Mouse (Mus musculus): Measurements from ENCODE around the gene Amdhd2.

Gene Amdhd2

GRCm38 (mm10) chr17:24197032-24197824, 33.7 kb upstream of the Amdhd2 start:
- DNase-seq (ENCODE audit: low read depth), result no peak

- no peak for DNase-seq (ENCODE audit: low read depth)
Measured at GRCm38 (mm10) chr17:24195349-24195748, 31.8 kb upstream of the Amdhd2 start.

GRCm38 (mm10) chr17:24193769-24194168, 30.2 kb upstream of the Amdhd2 start:
- DNase-seq (ENCODE audit: low read depth), result no peak

DNA sequence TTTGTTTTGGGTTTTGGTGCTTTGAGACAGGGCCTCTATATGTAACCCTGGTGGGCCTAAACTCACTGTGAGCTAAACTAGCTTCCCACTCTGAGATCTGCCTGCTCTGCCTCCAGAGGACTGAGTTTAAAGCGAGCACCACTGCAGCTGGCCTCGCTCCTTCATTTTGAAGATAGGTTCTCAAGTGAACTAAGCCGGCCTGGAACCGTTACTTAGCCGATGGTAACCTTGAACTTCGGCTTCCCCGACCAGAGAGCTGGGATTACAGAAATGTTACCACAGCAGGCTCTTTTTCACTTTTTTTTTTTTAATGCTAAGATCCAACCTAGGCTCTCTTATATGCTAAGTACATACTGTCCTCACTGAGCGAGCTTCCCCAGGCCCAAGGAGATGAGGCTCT, 29.7 kb upstream of the Amdhd2 start:
- DNase-seq (ENCODE audit: low read depth), result no peak

DNA sequence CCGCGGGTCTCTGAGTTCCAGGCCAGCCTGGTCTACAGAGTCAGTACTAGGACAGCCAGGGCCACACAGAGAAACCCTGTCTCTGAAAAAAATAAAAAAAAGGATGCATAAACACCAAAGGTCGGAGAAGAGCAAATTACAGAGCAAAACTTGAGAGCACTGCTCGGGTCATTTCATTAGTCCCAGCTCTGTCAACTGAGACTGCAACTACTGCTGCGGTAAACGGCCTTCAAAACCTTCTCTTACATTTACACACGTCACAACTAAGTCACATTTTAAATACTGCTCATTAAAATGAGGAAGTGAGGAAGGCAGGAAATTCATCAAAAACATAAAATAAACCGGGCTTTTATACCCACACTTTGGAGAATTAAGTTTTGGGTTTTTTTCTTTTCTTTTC, 29.3 kb upstream of the Amdhd2 start:
- DNase-seq (ENCODE audit: low read depth), result no peak

GRCm38 (mm10) chr17:24191481-24191880, 27.9 kb upstream of the Amdhd2 start:
- peak; percentile 47 for DNase-seq (ENCODE audit: low read depth)

DNA sequence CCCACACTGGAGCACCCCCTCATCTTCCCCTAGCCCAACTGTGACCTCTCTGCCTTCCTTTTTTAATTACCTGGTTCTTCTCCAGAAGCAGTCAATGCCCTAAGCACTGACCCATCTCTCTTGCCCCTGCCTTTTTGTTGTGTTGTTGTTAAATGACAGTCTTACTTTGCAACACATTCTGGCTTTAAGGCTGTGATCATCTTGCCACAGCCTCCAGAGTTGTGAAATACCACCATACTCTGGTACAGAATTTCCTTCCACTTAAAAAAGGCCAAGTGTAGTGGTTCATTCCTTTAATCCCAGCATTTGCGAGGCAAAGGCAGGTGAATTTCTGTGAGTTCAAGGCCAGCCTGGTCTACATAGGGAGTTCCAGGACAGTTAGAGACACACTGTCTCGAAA, 27.4 kb upstream of the Amdhd2 start:
- peak; percentile 55 for DNase-seq (ENCODE audit: low read depth)

DNA sequence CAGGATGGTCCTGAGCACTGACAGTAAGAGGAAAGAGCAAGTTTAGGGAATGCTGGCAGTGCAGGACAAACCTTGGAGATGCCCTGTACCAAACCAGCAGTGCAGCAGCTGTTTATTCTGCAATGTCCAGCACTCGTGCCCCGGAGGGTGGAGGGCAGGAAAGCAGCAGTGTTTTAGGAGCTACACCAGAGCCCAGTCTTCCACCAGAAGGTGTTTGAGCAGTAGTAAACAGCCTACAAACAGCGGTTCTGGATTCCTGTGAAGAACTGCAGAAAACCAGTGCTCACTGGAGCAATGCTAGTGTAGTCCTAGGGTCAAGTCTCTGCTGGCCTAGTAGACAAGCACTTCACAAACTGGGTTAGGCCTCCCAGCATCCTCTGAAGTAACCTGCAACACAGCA, 10.7 kb upstream of the Amdhd2 start:
- no peak for DNase-seq (ENCODE audit: low read depth)

- peak; percentile 84 for DNase-seq (ENCODE audit: low read depth)
Measured at GRCm38 (mm10) chr17:24173423-24173822, 9.9 kb upstream of the Amdhd2 start.

GRCm38 (mm10) chr17:24171738-24172137, 8.2 kb upstream of the Amdhd2 start:
- no peak for DNase-seq (ENCODE audit: low read depth)

- peak; percentile 27 for DNase-seq (ENCODE audit: low read depth)
Measured at GRCm38 (mm10) chr17:24170729-24171128, 7.2 kb upstream of the Amdhd2 start.

- DNase-seq (ENCODE audit: low read depth), result no peak
Measured at GRCm38 (mm10) chr17:24170125-24170524, 6.6 kb upstream of the Amdhd2 start.

GRCm38 (mm10) chr17:24169317-24170065, 5.9 kb upstream of the Amdhd2 start, which contains the start of gene Atp6v0c:
Gene Atp6v0c (minus strand): TSS chr17:24169702.
- peak; percentile 94 for DNase-seq (ENCODE audit: low read depth)

DNA sequence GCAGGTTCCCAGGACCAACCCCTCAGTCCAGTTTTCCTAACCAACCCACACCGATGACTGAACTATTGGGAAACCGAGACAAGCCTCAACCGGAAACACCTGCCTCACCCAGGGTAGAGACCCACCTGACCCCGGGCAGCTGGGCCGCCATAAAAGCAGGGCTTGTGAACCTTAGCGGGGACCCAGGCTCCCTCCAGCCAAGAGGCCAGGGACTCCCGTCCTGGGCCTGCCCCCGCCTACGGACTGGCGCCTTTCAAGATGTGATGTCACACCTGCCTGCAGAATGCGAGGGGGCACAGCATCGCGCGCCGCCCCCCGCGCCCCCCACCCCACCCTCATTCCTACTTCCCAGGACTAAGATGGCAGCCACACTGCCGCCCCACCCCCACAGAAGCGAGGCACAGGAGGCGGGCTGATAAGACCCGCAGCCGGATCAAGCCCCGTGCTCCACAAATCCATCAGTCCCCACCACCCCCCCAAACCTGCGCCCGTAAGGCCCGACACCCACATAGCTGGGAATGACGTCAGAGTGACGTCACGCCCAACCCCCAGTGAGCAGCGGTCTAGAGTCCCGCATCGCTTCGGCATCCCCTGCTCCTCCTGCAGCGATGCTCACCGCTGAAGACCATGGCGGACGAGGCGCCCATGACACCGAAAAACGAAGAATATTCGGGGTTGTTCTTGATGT, 5.2 kb upstream of the Amdhd2 start:
- peak; percentile 75 for DNase-seq (ENCODE audit: low read depth)

DNA sequence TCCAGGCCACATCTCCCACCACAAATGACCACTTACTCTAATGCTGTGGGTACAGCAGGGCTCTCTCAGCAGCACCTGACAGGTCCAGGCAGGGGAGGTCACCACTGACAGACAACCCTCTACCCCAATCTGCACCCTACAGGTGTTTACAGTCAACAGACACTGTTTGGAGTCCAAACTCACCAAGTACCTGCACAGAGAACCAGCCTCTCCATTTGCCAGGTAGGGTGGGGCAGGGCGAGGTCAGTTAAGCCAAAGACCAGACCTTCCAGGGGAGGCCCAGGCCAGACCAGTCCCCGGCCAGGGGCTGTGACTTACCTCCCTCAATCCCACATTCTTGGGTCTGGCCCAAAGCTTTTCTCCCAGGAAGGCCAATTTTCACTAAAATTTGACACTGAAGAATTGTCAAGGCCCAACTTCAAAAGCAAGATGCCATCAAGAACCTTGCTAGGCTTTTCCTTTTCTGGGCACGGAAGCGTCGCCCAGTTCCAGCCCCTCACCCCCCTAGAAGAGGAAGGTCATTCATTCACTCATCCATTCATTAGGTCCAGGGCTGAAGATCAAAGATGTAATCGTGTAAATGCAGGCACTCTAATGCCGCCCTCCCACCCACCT, 4.4 kb upstream of the Amdhd2 start:
- no peak for DNase-seq (ENCODE audit: low read depth)

- DNase-seq (ENCODE audit: low read depth), result peak; percentile 73
Measured at GRCm38 (mm10) chr17:24167120-24167519, 3.6 kb upstream of the Amdhd2 start.

GRCm38 (mm10) chr17:24164566-24165259, 1.1 kb upstream of the Amdhd2 start:
- DNase-seq (ENCODE audit: low read depth), result no peak

GRCm38 (mm10) chr17:24162584-24163175, 886 bp downstream of the Amdhd2 start:
- peak; percentile 85 for DNase-seq (ENCODE audit: low read depth)

DNA sequence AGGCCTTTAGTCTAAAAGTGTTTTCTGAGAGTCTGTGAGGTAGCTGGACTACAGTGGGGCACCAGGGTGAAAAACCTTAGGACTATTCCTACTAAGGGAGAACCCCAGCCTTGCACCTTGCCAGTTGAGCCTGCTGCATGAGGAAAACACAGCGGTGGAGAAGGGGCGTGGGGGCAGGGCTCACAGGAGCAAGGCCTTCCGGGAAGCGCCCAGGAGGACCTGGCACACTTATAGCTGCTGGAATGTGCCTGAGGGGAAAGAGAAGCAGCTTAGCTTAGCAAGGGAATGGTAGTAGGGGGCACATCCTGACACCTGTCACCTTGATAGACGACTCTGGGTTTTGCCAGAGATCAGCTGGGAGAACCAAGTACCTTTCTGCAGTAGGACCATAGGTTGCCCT, 2.1 kb downstream of the Amdhd2 start:
- no peak for DNase-seq (ENCODE audit: low read depth)

DNA sequence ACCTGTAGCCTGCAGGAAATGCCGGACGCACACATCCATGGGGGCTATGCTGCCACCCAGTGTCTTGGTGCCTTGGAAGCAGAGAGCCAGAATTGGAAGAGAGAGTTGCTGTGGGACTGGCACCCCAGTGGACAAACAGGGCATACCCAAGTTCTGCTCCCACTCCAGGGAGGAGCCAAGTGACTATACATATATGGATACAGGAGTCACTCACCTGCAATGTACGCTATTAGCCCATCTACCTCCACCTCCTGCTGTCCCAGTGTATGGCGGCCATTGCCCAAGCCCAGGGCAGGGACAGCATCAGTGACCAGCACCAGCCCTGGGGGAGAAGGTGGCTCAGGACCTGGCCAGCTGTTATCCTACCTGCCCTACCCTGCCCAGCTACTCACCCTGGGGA, 6.0 kb downstream of the Amdhd2 start:
- no peak for DNase-seq (ENCODE audit: low read depth)

- no peak for DNase-seq (ENCODE audit: low read depth)
Measured at GRCm38 (mm10) chr17:24157121-24157520, 6.4 kb downstream of the Amdhd2 start.
